ENCODE assay signal across 17 mouse cellular contexts in genomic region chr8:127266777-127267176, GRCm38 (mm10).
DNase-seq lines count a peak whose midpoint lies in the region; ATAC-seq lines count a peak whose summit lies in the region.
"Had no signal": no experiment of that assay in that cellular context is flagged by ENCODE, and none has a peak within 500 bp of the region (broad histone marks: within the 10 kb centered on the region; RNA-seq: fewer than 3 reads in every experiment).

No protein-coding gene starts in this region.

- no peaks in the 10 kb centered on the region for H3K9me3 ChIP-seq in forebrain, embryonic 12.5 days
- H3K9me3 ChIP-seq in forebrain, embryonic 16.5 days (ENCODE audit: control insufficient read depth, low read length), result no peaks in the 10 kb centered on the region
- H3K9me3 ChIP-seq in hindbrain, embryonic 12.5 days (replicated peaks), result no peaks in the 10 kb centered on the region
- H3K9me3 ChIP-seq in hindbrain, embryonic 16.5 days (ENCODE audit: control insufficient read depth, low read length), result no peaks in the 10 kb centered on the region
- H3K9me3 ChIP-seq in midbrain, embryonic 15.5 days, result no peaks in the 10 kb centered on the region
- H3K9me3 ChIP-seq in midbrain, embryonic 14.5 days (ENCODE audit: control insufficient read depth, low read length), result no peaks in the 10 kb centered on the region
- H3K9me3 ChIP-seq: embryonic facial prominence, embryonic 12.5 days; heart, embryonic 12.5 days; hindbrain, embryonic 15.5 days had no signal

- no peaks in the 10 kb centered on the region for H3K27me3 ChIP-seq in forebrain, embryonic 12.5 days
- H3K27me3 ChIP-seq in forebrain, embryonic 16.5 days (replicated peaks; ENCODE audit: control insufficient read depth, insufficient read depth, low read length), result no peaks in the 10 kb centered on the region
- H3K27me3 ChIP-seq in hindbrain, embryonic 12.5 days, result no peaks in the 10 kb centered on the region
- no peaks in the 10 kb centered on the region for H3K27me3 ChIP-seq in hindbrain, embryonic 16.5 days (replicated peaks; ENCODE audit: control insufficient read depth, insufficient read depth, low read length)
- H3K27me3 ChIP-seq in midbrain, embryonic 15.5 days (replicated peaks), result no peaks in the 10 kb centered on the region
- 0 out of 2 replicates have a peak, but pooled peaks cover 2% of the 10 kb centered on the region for H3K27me3 ChIP-seq in midbrain, embryonic 14.5 days (ENCODE audit: control insufficient read depth, insufficient read depth, low read length)
- H3K27me3 ChIP-seq: embryonic facial prominence, embryonic 12.5 days; heart, embryonic 12.5 days; hindbrain, embryonic 15.5 days had no signal

- H3K9ac ChIP-seq in forebrain, embryonic 12.5 days, result no peak overlapping the region
- no peak overlapping the region for H3K9ac ChIP-seq in forebrain, embryonic 16.5 days (replicated peaks; ENCODE audit: low read depth, low read length)
- H3K9ac ChIP-seq in hindbrain, embryonic 12.5 days, result no peak overlapping the region
- no peak overlapping the region for H3K9ac ChIP-seq in hindbrain, embryonic 16.5 days (ENCODE audit: low read depth, low read length)
- no peak overlapping the region for H3K9ac ChIP-seq in midbrain, embryonic 15.5 days
- no peak overlapping the region for H3K9ac ChIP-seq in midbrain, embryonic 14.5 days (replicated peaks; ENCODE audit: low read length)
- H3K9ac ChIP-seq: embryonic facial prominence, embryonic 12.5 days; forebrain, postnatal 0 days; heart, embryonic 12.5 days; hindbrain, embryonic 15.5 days had no signal

- ATAC-seq in forebrain, embryonic 12.5 days (ENCODE audit: low FRiP score), result 0 out of 2 replicates have a peak, but pooled peaks have one; percentile 44
- no peak for ATAC-seq in forebrain, embryonic 16.5 days
- peak; percentile 26; the same call in 1 of the 2 replicates for ATAC-seq in hindbrain, embryonic 12.5 days (ENCODE audit: low FRiP score)
- no peak for ATAC-seq in hindbrain, embryonic 16.5 days
- no peak for ATAC-seq in midbrain, embryonic 15.5 days (replicated peaks)
- no peak for ATAC-seq in midbrain, embryonic 14.5 days (ENCODE audit: low FRiP score, low TSS enrichment)
- ATAC-seq: forebrain, postnatal 0 days had no signal

- H3K36me3 ChIP-seq in forebrain, embryonic 12.5 days (replicated peaks), result no peaks in the 10 kb centered on the region
- H3K36me3 ChIP-seq in forebrain, embryonic 16.5 days (ENCODE audit: control insufficient read depth, insufficient read depth), result no peaks in the 10 kb centered on the region
- H3K36me3 ChIP-seq in hindbrain, embryonic 12.5 days, result no peaks in the 10 kb centered on the region
- H3K36me3 ChIP-seq in hindbrain, embryonic 16.5 days (ENCODE audit: control insufficient read depth, insufficient read depth, low read length), result no peaks in the 10 kb centered on the region
- no peaks in the 10 kb centered on the region for H3K36me3 ChIP-seq in midbrain, embryonic 15.5 days (replicated peaks)
- no peaks in the 10 kb centered on the region for H3K36me3 ChIP-seq in midbrain, embryonic 14.5 days (ENCODE audit: control insufficient read depth, insufficient read depth, low read length)
- H3K36me3 ChIP-seq: embryonic facial prominence, embryonic 12.5 days; heart, embryonic 12.5 days; hindbrain, embryonic 15.5 days had no signal

- peaks cover 35% of the 10 kb centered on the region for H3K4me1 ChIP-seq in forebrain, embryonic 12.5 days
- peaks cover 12% of the 10 kb centered on the region for H3K4me1 ChIP-seq in forebrain, embryonic 16.5 days (replicated peaks; ENCODE audit: control insufficient read depth, insufficient read depth, low read length)
- H3K4me1 ChIP-seq in hindbrain, embryonic 12.5 days, result peaks cover 32% of the 10 kb centered on the region
- H3K4me1 ChIP-seq in hindbrain, embryonic 16.5 days (ENCODE audit: control insufficient read depth, insufficient read depth, low read depth, low read length), result peaks cover 16% of the 10 kb centered on the region
- H3K4me1 ChIP-seq in midbrain, embryonic 15.5 days, result peaks cover 29% of the 10 kb centered on the region
- peaks cover 28% of the 10 kb centered on the region for H3K4me1 ChIP-seq in midbrain, embryonic 14.5 days (ENCODE audit: control insufficient read depth, insufficient read depth, low read length)

- DNase-seq in midbrain, embryonic 14.5 days, result no peak
- no peak for DNase-seq in left cerebral cortex, adult 8-10 months (ENCODE audit: low spot score in 2 of 2)
- DNase-seq: adrenal gland, postnatal 10 days; cerebellum, adult 11-12 months; cerebellum, adult 9-10 months; cerebellum, postnatal 25 days; forebrain, postnatal 0 days; gastrocnemius, postnatal 14 days; heart, postnatal 36 days had no signal

- WGBS in forebrain, embryonic 12.5 days, result 14% methylated on average over 5 of the region's 5 CpGs
- 9% methylated on average over 5 of the region's 5 CpGs for WGBS in forebrain, embryonic 16.5 days
- WGBS in hindbrain, embryonic 12.5 days, result 28% methylated on average over 5 of the region's 5 CpGs
- 26% methylated on average over 5 of the region's 5 CpGs for WGBS in hindbrain, embryonic 16.5 days
- 25% methylated on average over 5 of the region's 5 CpGs for WGBS in midbrain, embryonic 15.5 days
- WGBS in midbrain, embryonic 14.5 days, result 11% methylated on average over 5 of the region's 5 CpGs

- H3K27ac ChIP-seq in forebrain, embryonic 12.5 days, result peak overlapping the region; percentile 60
- H3K27ac ChIP-seq in forebrain, embryonic 16.5 days (ENCODE audit: low read length), result no peak overlapping the region
- no peak overlapping the region for H3K27ac ChIP-seq in hindbrain, embryonic 12.5 days
- no peak overlapping the region for H3K27ac ChIP-seq in hindbrain, embryonic 16.5 days (ENCODE audit: low read depth, low read length)
- peak overlapping the region; percentile 24; the same call in 1 of the 2 replicates for H3K27ac ChIP-seq in midbrain, embryonic 15.5 days
- H3K27ac ChIP-seq in midbrain, embryonic 14.5 days (replicated peaks; ENCODE audit: low read depth, low read length), result no peak overlapping the region
- H3K27ac ChIP-seq: embryonic facial prominence, embryonic 12.5 days; hindbrain, embryonic 15.5 days had no signal

- no peak overlapping the region for H3K4me2 ChIP-seq in forebrain, embryonic 12.5 days
- H3K4me2 ChIP-seq in forebrain, embryonic 16.5 days (ENCODE audit: low read length), result no peak overlapping the region
- no peak overlapping the region for H3K4me2 ChIP-seq in hindbrain, embryonic 12.5 days (replicated peaks)
- H3K4me2 ChIP-seq in hindbrain, embryonic 16.5 days (ENCODE audit: low read length), result no peak overlapping the region
- H3K4me2 ChIP-seq in midbrain, embryonic 15.5 days, result no peak overlapping the region
- H3K4me2 ChIP-seq in midbrain, embryonic 14.5 days (ENCODE audit: low read length), result no peak overlapping the region
- H3K4me2 ChIP-seq: embryonic facial prominence, embryonic 12.5 days; heart, embryonic 12.5 days; hindbrain, embryonic 15.5 days had no signal

- no peak overlapping the region for H3K4me3 ChIP-seq in forebrain, embryonic 12.5 days (replicated peaks)
- no peak overlapping the region for H3K4me3 ChIP-seq in forebrain, embryonic 16.5 days (replicated peaks; ENCODE audit: low read length)
- H3K4me3 ChIP-seq in hindbrain, embryonic 12.5 days, result no peak overlapping the region
- H3K4me3 ChIP-seq in hindbrain, embryonic 16.5 days (ENCODE audit: low read length), result no peak overlapping the region
- H3K4me3 ChIP-seq in midbrain, embryonic 15.5 days, result no peak overlapping the region
- no peak overlapping the region for H3K4me3 ChIP-seq in midbrain, embryonic 14.5 days (replicated peaks; ENCODE audit: low read depth, low read length)
- H3K4me3 ChIP-seq: embryonic facial prominence, embryonic 12.5 days; heart, embryonic 12.5 days; hindbrain, embryonic 15.5 days had no signal

Comparison
In these comparisons a context has a peak if more than half of its experiments do, and no peak if none do; other contexts are left out.
1. ATAC-seq: peak in forebrain, embryonic 12.5 days (single experiment) and hindbrain, embryonic 12.5 days (single experiment); none in forebrain, embryonic 16.5 days (single experiment), hindbrain, embryonic 16.5 days (single experiment), midbrain, embryonic 15.5 days (single experiment) and midbrain, embryonic 14.5 days (single experiment).
2. H3K27ac ChIP-seq: peak in forebrain, embryonic 12.5 days (single experiment) and midbrain, embryonic 15.5 days (single experiment); none in forebrain, embryonic 16.5 days (single experiment), hindbrain, embryonic 12.5 days (single experiment), hindbrain, embryonic 16.5 days (single experiment) and midbrain, embryonic 14.5 days (single experiment).